Mouse (Mus musculus): ENCODE results near the gene Vsx2.

- no peak for TF ChIP-seq POLR2A (IDR thresholded peaks at IDR 0.05; ENCODE audit: low read depth, low read length)
- TF ChIP-seq CTCF (IDR thresholded peaks at IDR 0.05; ENCODE audit: borderline replicate concordance, insufficient read depth, low read length): no peak
Observed at GRCm38 (mm10) chr12:84577768-84578439, 8.3 kb downstream of the Vsx2 start.

Measured in embryonic fibroblast, embryonic 13.5 days (primary cell).